8 mouse cellular contexts compared by ENCODE assay signal in the genomic region with DNA sequence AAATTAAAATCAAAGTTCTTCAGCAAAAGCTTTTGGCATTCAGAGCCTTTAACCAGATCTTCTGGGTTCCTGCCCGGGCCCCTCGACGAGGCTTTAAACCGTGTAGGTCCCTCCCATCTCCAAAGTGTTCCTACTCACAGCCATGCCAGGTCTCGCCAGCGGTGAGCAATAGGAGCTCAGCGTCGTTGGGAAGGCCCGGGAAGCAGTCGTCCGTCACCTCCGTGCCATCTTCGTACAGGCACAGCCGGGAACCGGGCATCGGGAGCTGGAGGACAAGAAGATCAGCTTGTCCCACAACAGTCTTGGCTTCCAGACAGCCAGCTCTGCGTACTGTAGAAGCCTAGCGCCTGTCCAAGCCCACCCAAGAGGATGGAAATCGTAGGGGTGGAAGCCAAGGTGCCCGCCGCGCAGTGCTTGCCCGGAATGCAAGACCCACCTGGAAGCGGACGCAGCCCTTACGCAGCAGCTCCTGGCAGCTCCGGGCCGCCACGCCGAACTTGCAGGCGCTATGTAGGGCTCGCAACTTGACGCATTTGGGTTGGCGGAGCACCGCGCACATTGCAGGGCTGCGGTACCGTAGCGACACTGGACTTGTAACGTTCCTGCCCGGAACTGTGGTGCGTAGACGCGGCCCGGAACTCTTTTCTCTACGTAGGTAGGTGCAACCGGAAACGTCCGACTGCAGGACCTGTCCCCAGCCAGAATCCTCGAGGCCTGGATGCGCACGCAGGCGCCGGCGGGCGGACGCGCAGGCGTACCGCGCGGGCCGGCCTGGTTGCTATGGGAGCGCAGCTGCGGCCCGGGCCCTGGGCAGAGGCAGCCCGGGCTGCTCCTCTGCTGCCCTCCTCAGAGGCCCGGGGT. TPM values are rescaled to one million over a fixed set of nuclear protein-coding genes. Genes with fewer than 3 reads are reported as not detected.
DNase-seq lines count a peak whose midpoint lies in the region; ATAC-seq and TF ChIP-seq lines count a peak whose summit lies in the region.

A gene (minus strand): TSS at position 696 of the 861 bp plus-strand sequence.
A gene (plus strand): TSS at position 764 of the 861 bp plus-strand sequence.

- peak within 1 kb of the TSS; percentile 84 for H3K4me3 ChIP-seq in heart, embryonic 11.5 days (ENCODE audit: low read depth, low read length)
- H3K4me3 ChIP-seq in kidney, embryonic 16.5 days (ENCODE audit: low read length), result peak within 1 kb of the TSS; percentile 84
- H3K4me3 ChIP-seq in liver, adult 2 months (ENCODE audit: insufficient read depth, low read depth, low read length), result peak within 1 kb of the TSS; percentile 76
- peak within 1 kb of the TSS; percentile 87 for H3K4me3 ChIP-seq in myocyte

- WGBS in heart, embryonic 11.5 days (ENCODE audit: insufficient replicate concordance), result 1% methylated on average over 68 of the region's 68 CpGs
- WGBS in kidney, embryonic 16.5 days, result under 1% methylated on average over 68 of the region's 68 CpGs
- under 1% methylated on average over 68 of the region's 68 CpGs for WGBS in liver, adult 2 months

- peak within 1 kb of the TSS; percentile 90 for H3K9ac ChIP-seq in heart, embryonic 11.5 days (ENCODE audit: low read depth, low read length)
- H3K9ac ChIP-seq in kidney, embryonic 16.5 days (replicated peaks; ENCODE audit: low read length), result peak within 1 kb of the TSS; percentile 94
- peak within 1 kb of the TSS; percentile 86 for H3K9ac ChIP-seq in liver, adult 2 months (ENCODE audit: low read depth, low read length)

- ATAC-seq in erythroblast, adult 5-6 weeks (replicated peaks; ENCODE audit: low FRiP score, poor library complexity, severe bottlenecking), result peak; percentile 94
- peak; percentile 91 for ATAC-seq in heart, embryonic 11.5 days (replicated peaks; ENCODE audit: insufficient number of reproducible peaks, low FRiP score, low TSS enrichment)
- ATAC-seq in kidney, embryonic 16.5 days (ENCODE audit: low FRiP score, low TSS enrichment), result peak; percentile 98

- no peak for TF ChIP-seq CTCF in liver, adult 2 months (IDR thresholded peaks at IDR 0.05; ENCODE audit: low read depth, low read length)

- H3K27ac ChIP-seq in heart, embryonic 11.5 days (ENCODE audit: low read depth, low read length), result no peak within 1 kb of the TSS; the same call in 1 of the 2 replicates
- H3K27ac ChIP-seq in kidney, embryonic 16.5 days (ENCODE audit: low read length), result 0 out of 2 replicates have a peak within 1 kb of the TSS, but pooled peaks have one; percentile 32
- peak within 1 kb of the TSS; percentile 43 for H3K27ac ChIP-seq in liver, adult 2 months (replicated peaks; ENCODE audit: insufficient read depth, low read depth, low read length)

- H3ac ChIP-seq in myocyte (ENCODE audit: control insufficient read depth, insufficient read length), result peak within 1 kb of the TSS; percentile 28

- no peaks in the 10 kb centered on the region for H3K9me3 ChIP-seq in heart, embryonic 11.5 days (replicated peaks; ENCODE audit: control insufficient read depth, low read length)
- no peaks in the 10 kb centered on the region for H3K9me3 ChIP-seq in kidney, embryonic 16.5 days (ENCODE audit: low read length)

- peak; percentile 48; the same call in 1 of the 2 replicates for TF ChIP-seq POLR2A in liver, adult 2 months (IDR thresholded peaks at IDR 0.05; ENCODE audit: extremely low read depth, insufficient read depth, low read length)
- peak; percentile 77 for TF ChIP-seq POLR2A in myocyte (IDR thresholded peaks at IDR 0.05; ENCODE audit: insufficient read length, low read depth)

- H3K79me2 ChIP-seq in liver, adult 2 months (ENCODE audit: control insufficient read depth, insufficient read depth, low read length), result peaks cover 3% of the 10 kb centered on the region; the same call in 1 of the 2 replicates
- peaks cover 26% of the 10 kb centered on the region for H3K79me2 ChIP-seq in myocyte (ENCODE audit: control insufficient read depth, insufficient read depth)

- peak; percentile 90 to 92 for DNase-seq in B cell, adult 2 months
- DNase-seq in brain, adult 2 months (ENCODE audit: low read depth, low spot score), result peak; percentile 98
- DNase-seq in liver, adult 2 months (ENCODE audit: extremely low read depth, low read depth, low spot score), result peak; percentile 86
- DNase-seq in splenic B cell, adult 2 months (ENCODE audit: low read depth, low spot score), result peak; percentile 92

- peaks cover 6% of the 10 kb centered on the region for H3K36me3 ChIP-seq in heart, embryonic 11.5 days (ENCODE audit: control insufficient read depth, insufficient read depth, low read length)
- H3K36me3 ChIP-seq in kidney, embryonic 16.5 days (ENCODE audit: insufficient read depth, low read length), result peaks cover 23% of the 10 kb centered on the region
- peaks cover 3% of the 10 kb centered on the region; the same call in 1 of the 2 replicates for H3K36me3 ChIP-seq in liver, adult 2 months (ENCODE audit: control insufficient read depth, insufficient read depth, low read length)
- H3K36me3 ChIP-seq in myocyte (ENCODE audit: control insufficient read depth, insufficient read depth), result peaks cover 5% of the 10 kb centered on the region
- peaks cover 8% of the 10 kb centered on the region for H3K36me3 ChIP-seq in splenic B cell, adult 2 months (ENCODE audit: control insufficient read depth, insufficient read depth, low read length, poor library complexity, severe bottlenecking)

- peak within 1 kb of the TSS; percentile 96 for H3K4me2 ChIP-seq in heart, embryonic 11.5 days
- H3K4me2 ChIP-seq in kidney, embryonic 16.5 days (replicated peaks; ENCODE audit: low read depth, low read length), result peak within 1 kb of the TSS; percentile 97
- H3K4me2 ChIP-seq in myocyte (ENCODE audit: low read depth), result peak within 1 kb of the TSS; percentile 83

- peaks cover 4% of the 10 kb centered on the region for H3K4me1 ChIP-seq in heart, embryonic 11.5 days (ENCODE audit: control insufficient read depth, insufficient read depth, low read length)
- H3K4me1 ChIP-seq in kidney, embryonic 16.5 days (ENCODE audit: insufficient read depth, low read length), result peaks cover 18% of the 10 kb centered on the region
- peaks cover 5% of the 10 kb centered on the region for H3K4me1 ChIP-seq in liver, adult 2 months (ENCODE audit: control insufficient read depth, insufficient read depth, low read length)

- H3K27me3 ChIP-seq in heart, embryonic 11.5 days (ENCODE audit: control insufficient read depth, insufficient read depth, low read length), result no peaks in the 10 kb centered on the region
- H3K27me3 ChIP-seq in kidney, embryonic 16.5 days (ENCODE audit: insufficient read depth, low read length), result no peaks in the 10 kb centered on the region
- H3K27me3 ChIP-seq in liver, adult 2 months (ENCODE audit: control insufficient read depth, insufficient read depth, low read length), result no peaks in the 10 kb centered on the region
- H3K27me3 ChIP-seq in myocyte (ENCODE audit: control insufficient read depth, insufficient read depth, insufficient read length), result no peaks in the 10 kb centered on the region
- H3K27me3 ChIP-seq in splenic B cell, adult 2 months (ENCODE audit: control insufficient read depth, insufficient read depth, low read length, poor library complexity, severe bottlenecking), result no peaks in the 10 kb centered on the region

TF ChIP-seq in myocyte, 11 proteins besides CTCF, POLR2A, EP300 and RAD21:
- TF ChIP-seq MAX (IDR thresholded peaks at IDR 0.05; ENCODE audit: low read depth), result peak; percentile 84
- TF ChIP-seq MYOG (IDR thresholded peaks at IDR 0.05; ENCODE audit: control insufficient read depth in 1 of 3, insufficient read depth in 1 of 3, insufficient read length in 2 of 3, low read depth in 2 of 3), result peak in 2 of 3 experiments; percentile 80 to 81
- TF ChIP-seq E2F4 (IDR thresholded peaks at IDR 0.05; ENCODE audit: insufficient read depth), result peak; percentile 49
- TF ChIP-seq SRF (IDR thresholded peaks at IDR 0.05; ENCODE audit: control insufficient read depth, insufficient read length, low read depth), result no peak
- TF ChIP-seq USF1 (IDR thresholded peaks at IDR 0.05; ENCODE audit: low read depth), result no peak
- TF ChIP-seq TCF3 (IDR thresholded peaks at IDR 0.05; ENCODE audit: insufficient read length, low read depth), result peak; percentile 17
- TF ChIP-seq REST (IDR thresholded peaks at IDR 0.05; ENCODE audit: insufficient read depth, insufficient read length), result peak; percentile 24
- TF ChIP-seq CEBPB (IDR thresholded peaks at IDR 0.05; ENCODE audit: insufficient read depth, poor library complexity, severe bottlenecking), result no peak
- TF ChIP-seq MYOD1 (IDR thresholded peaks at IDR 0.05; ENCODE audit: control insufficient read depth in 1 of 3, insufficient read length in 2 of 3, low read depth in 2 of 3), result peak in 2 of 3 experiments; percentile 20 to 62
- TF ChIP-seq TCF12 (IDR thresholded peaks at IDR 0.05; ENCODE audit: insufficient read depth, poor library complexity, severe bottlenecking), result no peak
- peak; percentile 64 for TF ChIP-seq POLR2AphosphoS2 (IDR thresholded peaks at IDR 0.05; ENCODE audit: insufficient read length, low read depth)

RNA-seq across cellular contexts. Expression of the first gene that starts in this region (rescaled TPM):
- 2.9 and 9.2 TPM in 2 replicates for total RNA-seq in erythroblast, adult 5-6 weeks (2015; ENCODE audit: low replicate concordance)
- total RNA-seq in erythroblast, adult 5-6 weeks (2017; ENCODE audit: low replicate concordance), result 2.1 and 3.5 TPM in 2 replicates
- 4.9 and 7.5 TPM in 2 replicates for polyA plus RNA-seq in heart, embryonic 11.5 days (2014; fragmentation: Nextera tagmentation; extraction: Ambion mirVana)
- 14.1 and 14.3 TPM in 2 replicates for polyA plus RNA-seq in kidney, embryonic 16.5 days (2015; fragmentation: Nextera tagmentation; extraction: Ambion mirVana)
- total RNA-seq in liver, adult 2 months (2014; rRNA removed), result 1.8 and 3.0 TPM in 2 replicates
- polyA plus RNA-seq in liver, adult 2 months (2012; rRNA removed), result 5.9 and 6.3 TPM in 2 replicates
- 2.5 TPM for polyA plus RNA-seq in myocyte (2012; fragmentation: generic; extraction: Trizol)

RNA-seq across cellular contexts. Expression of the second gene that starts in this region (rescaled TPM):
- 1.9 and 6.1 TPM in 2 replicates for total RNA-seq in erythroblast, adult 5-6 weeks (2015; ENCODE audit: low replicate concordance)
- 5.0 and 11.9 TPM in 2 replicates for total RNA-seq in erythroblast, adult 5-6 weeks (2017; ENCODE audit: low replicate concordance)
- polyA plus RNA-seq in heart, embryonic 11.5 days (2014; fragmentation: Nextera tagmentation; extraction: Ambion mirVana), result 11.4 and 14.3 TPM in 2 replicates
- polyA plus RNA-seq in kidney, embryonic 16.5 days (2015; fragmentation: Nextera tagmentation; extraction: Ambion mirVana), result 16.1 and 17.6 TPM in 2 replicates
- total RNA-seq in liver, adult 2 months (2014; rRNA removed), result 3.0 and 5.8 TPM in 2 replicates
- 2.8 and 3.9 TPM in 2 replicates for polyA plus RNA-seq in liver, adult 2 months (2012; rRNA removed)
- polyA plus RNA-seq in myocyte (2012; fragmentation: generic; extraction: Trizol), result 21.7 TPM
